Mouse (Mus musculus) c-Kit-positive CD71-negative TER-119-negative erythroid progenitor cells, embryonic 14.5 days (primary cell): ENCODE results near the gene Gtdc1.
A peak's percentile ranks its signal among the peaks of the same experiment; 100 is the strongest.

ENCODE experiments used
- DNase-seq: peaks from one replicate; pipeline ENCODE4 v3.0.0-alpha.2; 2013; ENCODE audit warnings: low read depth

Gtdc1 gene

GRCm38 (mm10) chr2:44924618-44925017 is 2.8 kb downstream of the Gtdc1 start:
- DNase-seq, result no peak

GRCm38 (mm10) chr2:44923056-44923883 is 4.2 kb downstream of the Gtdc1 start:
- DNase-seq, result no peak

- no peak for DNase-seq
Observed at GRCm38 (mm10) chr2:44922500-44922899, 5.0 kb downstream of the Gtdc1 start.

- peak; percentile 10 for DNase-seq
Observed at GRCm38 (mm10) chr2:44920471-44920870, 7.0 kb downstream of the Gtdc1 start.

- no peak for DNase-seq
Observed at GRCm38 (mm10) chr2:44919326-44919725, 8.1 kb downstream of the Gtdc1 start.

GRCm38 (mm10) chr2:44918737-44919136 is 8.7 kb downstream of the Gtdc1 start:
- DNase-seq, result no peak

- DNase-seq, result no peak
Observed at GRCm38 (mm10) chr2:44916286-44916685, 11.2 kb downstream of the Gtdc1 start.

GRCm38 (mm10) chr2:44897801-44898200 is 29.7 kb downstream of the Gtdc1 start:
- DNase-seq, result no peak

- DNase-seq, result no peak
Observed at GRCm38 (mm10) chr2:44873718-44874117, 53.7 kb downstream of the Gtdc1 start.

GRCm38 (mm10) chr2:44864726-44865125 is 62.7 kb downstream of the Gtdc1 start:
- no peak for DNase-seq

GRCm38 (mm10) chr2:44854475-44854874 is 73.0 kb downstream of the Gtdc1 start:
- no peak for DNase-seq

- DNase-seq, result no peak
Observed at GRCm38 (mm10) chr2:44849666-44850065, 77.8 kb downstream of the Gtdc1 start.

- no peak for DNase-seq
Observed at GRCm38 (mm10) chr2:44848156-44848555, 79.3 kb downstream of the Gtdc1 start.

- no peak for DNase-seq
Observed at GRCm38 (mm10) chr2:44845424-44845823, 82.0 kb downstream of the Gtdc1 start.

GRCm38 (mm10) chr2:44829753-44830152 is 97.7 kb downstream of the Gtdc1 start:
- DNase-seq, result no peak

- DNase-seq, result no peak
Observed at GRCm38 (mm10) chr2:44829346-44829745, 98.1 kb downstream of the Gtdc1 start.

GRCm38 (mm10) chr2:44826609-44827008 is 100.8 kb downstream of the Gtdc1 start:
- no peak for DNase-seq

- DNase-seq, result no peak
Observed at GRCm38 (mm10) chr2:44817787-44818186, 109.7 kb downstream of the Gtdc1 start.

- DNase-seq, result no peak
Observed at GRCm38 (mm10) chr2:44813729-44814128, 113.7 kb downstream of the Gtdc1 start.

GRCm38 (mm10) chr2:44804497-44804896 is 123.0 kb downstream of the Gtdc1 start:
- DNase-seq, result no peak

- DNase-seq, result no peak
Observed at GRCm38 (mm10) chr2:44801361-44801760, 126.1 kb downstream of the Gtdc1 start.

- no peak for DNase-seq
Observed at GRCm38 (mm10) chr2:44791840-44792239, 135.6 kb downstream of the Gtdc1 start.

- DNase-seq, result no peak
Observed at GRCm38 (mm10) chr2:44791134-44791533, 136.3 kb downstream of the Gtdc1 start.

- no peak for DNase-seq
Observed at GRCm38 (mm10) chr2:44782746-44783145, 144.7 kb downstream of the Gtdc1 start.
